Mouse (Mus musculus) liver, embryonic 12.5 days (tissue): ENCODE measurements around the gene Zbtb12. TPM values are rescaled to one million over a fixed set of nuclear protein-coding genes. Genes with fewer than 3 reads are reported as not detected.

Experiments used
- ATAC-seq: fragments of 200-750 bp; cut with Nextera tagmentation; 2 replicates; pipeline ENCODE4 v1.8.0; 2017; ENCODE audit warnings: moderate number of reproducible peaks, mild to moderate bottlenecking, moderate library complexity
- H3K27ac ChIP-seq: fragments of 300-500 bp; sonication (generic); 2 replicates; pipeline ENCODE4 v1.5.1; 2016; ENCODE audit warnings: mild to moderate bottlenecking
- H3K27me3 ChIP-seq: fragments of 300-500 bp; sonication (generic); replicated peaks from 2 replicates; pipeline ENCODE4 v1.6.1; 2016; ENCODE audit warnings: mild to moderate bottlenecking, moderate library complexity
- H3K36me3 ChIP-seq: fragments of 300-500 bp; sonication (generic); 2 replicates; pipeline ENCODE4 v1.6.1; 2016; ENCODE audit warnings: mild to moderate bottlenecking, moderate library complexity
- H3K4me1 ChIP-seq: fragments of 300-500 bp; sonication (generic); 2 replicates; pipeline ENCODE4 v1.6.1; 2016
- H3K4me2 ChIP-seq: fragments of 300-500 bp; sonication (generic); 2 replicates; pipeline ENCODE4 v1.6.1; 2016; ENCODE audit warnings: mild to moderate bottlenecking, moderate library complexity
- H3K4me3 ChIP-seq: fragments of 300-500 bp; sonication (generic); 2 replicates; pipeline ENCODE4 v1.5.1; 2016; ENCODE audit warnings: mild to moderate bottlenecking, moderate library complexity
- H3K9ac ChIP-seq: fragments of 300-500 bp; sonication (generic); 2 replicates; pipeline ENCODE4 v1.6.1; 2016; ENCODE audit warnings: mild to moderate bottlenecking, moderate library complexity
- H3K9me3 ChIP-seq: fragments of 300-500 bp; sonication (generic); replicated peaks from 2 replicates; pipeline ENCODE4 v1.6.1; 2016; ENCODE audit warnings: mild to moderate bottlenecking, moderate library complexity
- WGBS: fragments of 180-500 bp; shearing (Covaris S2); methylation state at CpG from one replicate; pipeline ENCODE4 v1.1.7; 2016; ENCODE audit not compliant: insufficient replicate concordance; 5-methylcytosine and 5-hydroxymethylcytosine counted together
- polyA plus RNA-seq: library from polyadenylated mRNA; unstranded; fragments of >200 nt; fragmentation: Nextera tagmentation; extraction: Ambion mirVana; gene quantifications from 2 replicates; pipeline ENCODE4 v1.2.1, GENCODE M21; 2016

Zbtb12 gene
- polyA plus RNA-seq, 1 experiment from 2014 or later, result 1.8 TPM

DNA sequence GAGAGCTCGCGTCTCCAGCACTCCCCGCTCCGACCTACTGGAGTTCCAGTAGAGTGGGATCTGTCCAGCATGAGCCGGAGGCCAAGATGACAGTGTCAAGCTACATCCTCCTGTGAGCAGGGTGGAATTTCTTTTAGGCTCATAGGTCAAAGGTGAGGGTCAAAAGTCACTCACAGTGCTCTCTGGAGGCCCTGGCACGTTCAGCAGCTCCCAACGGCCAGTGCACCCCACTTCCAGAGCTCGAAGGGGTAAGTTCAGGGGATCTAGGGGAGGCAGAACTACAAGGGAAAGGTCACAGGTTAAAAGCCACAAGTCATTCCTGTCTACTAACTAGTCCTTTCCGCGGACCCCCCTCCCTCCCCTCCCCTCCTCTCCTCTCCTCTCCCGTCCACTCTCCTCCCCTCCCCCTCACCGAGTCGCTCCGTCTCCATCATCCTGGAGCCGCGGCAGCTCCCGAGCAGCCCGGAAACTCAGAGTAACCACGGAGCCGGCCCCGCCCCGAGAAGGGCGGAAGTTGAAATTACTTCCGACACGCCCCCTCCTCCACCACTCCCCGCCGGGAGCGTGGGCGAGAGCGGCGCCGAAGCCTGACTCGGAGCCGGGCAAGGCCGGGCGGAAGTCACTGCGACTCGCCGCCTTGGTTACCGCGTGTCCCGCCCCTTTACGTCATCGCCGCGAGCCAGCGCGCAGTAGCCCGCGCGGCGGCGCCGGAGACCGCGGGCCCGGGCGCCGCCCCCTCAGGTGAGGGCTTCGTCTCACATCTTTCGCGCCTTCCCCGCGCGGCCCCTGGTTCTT lies 29.4 kb upstream of the Zbtb12 start, which contains the start of the genes Skiv2l and Nelfe:
Skiv2l (minus strand) TSS at position 489 of the 795 bp plus-strand sequence.
Nelfe (plus strand) TSS at position 670 of the 795 bp plus-strand sequence.
- H3K4me3 ChIP-seq, result peak within 1 kb of the TSS; percentile 91
- H3K36me3 ChIP-seq, result peaks cover 63% of the 10 kb centered on the region
- H3K4me2 ChIP-seq, result peak within 1 kb of the TSS; percentile 98
- no peaks in the 10 kb centered on the region for H3K27me3 ChIP-seq
- peak within 1 kb of the TSS; percentile 89 for H3K9ac ChIP-seq
- no peaks in the 10 kb centered on the region for H3K9me3 ChIP-seq
- H3K27ac ChIP-seq, result peak within 1 kb of the TSS; percentile 82
- under 1% methylated on average over 65 of the region's 65 CpGs for WGBS
- peaks cover 28% of the 10 kb centered on the region for H3K4me1 ChIP-seq
- ATAC-seq, result peak; percentile 95

DNA sequence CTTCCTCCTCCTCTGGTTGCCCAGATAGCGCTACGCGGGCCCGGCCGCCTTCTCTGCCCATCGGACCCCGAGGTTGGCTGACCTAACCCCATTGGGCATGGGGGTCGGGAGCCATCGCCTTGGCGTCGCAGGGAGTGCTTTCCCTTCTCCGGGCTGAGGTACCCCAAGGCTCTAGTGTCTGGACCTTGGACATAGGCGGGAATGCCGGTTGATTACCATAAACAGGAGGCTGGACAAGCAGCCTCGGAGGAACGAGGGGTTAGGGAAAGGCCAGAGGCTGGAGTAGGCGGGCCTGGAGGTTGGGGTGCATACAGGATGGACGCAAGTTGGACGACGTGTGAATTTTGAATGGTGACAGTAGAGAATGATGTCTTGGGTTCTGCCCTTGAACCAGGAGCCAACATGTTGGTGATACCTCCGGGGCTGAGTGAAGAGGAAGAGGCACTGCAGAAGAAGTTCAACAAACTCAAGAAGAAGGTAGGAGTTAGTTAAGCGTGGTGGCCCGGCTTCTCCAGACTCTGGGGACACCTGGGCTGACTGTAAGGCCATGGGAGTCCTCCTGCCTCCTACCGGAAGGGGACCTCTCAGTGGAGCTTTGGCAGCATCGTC lies 28.7 kb upstream of the Zbtb12 start:
- WGBS, result 2% methylated on average over 25 of the region's 25 CpGs

DNA sequence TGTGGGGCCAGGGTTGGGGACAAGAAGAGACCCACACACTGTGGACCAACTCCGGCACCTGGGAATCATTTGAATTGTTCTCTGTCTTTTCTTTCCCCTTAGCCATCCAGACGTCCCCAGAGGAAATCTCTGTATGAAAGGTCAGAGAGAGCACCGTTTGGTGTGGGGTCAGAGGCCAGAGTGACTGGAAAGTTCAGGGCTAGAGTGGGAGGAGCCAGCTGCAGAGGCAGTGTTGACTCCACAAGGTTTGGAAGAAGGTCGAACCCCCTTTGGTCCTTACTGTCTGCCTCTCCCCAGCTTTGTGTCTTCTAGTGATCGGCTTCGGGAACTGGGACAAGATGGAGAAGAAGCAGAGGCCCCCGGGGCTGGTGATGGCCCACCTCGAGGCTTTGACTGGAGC lies 25.8 kb upstream of the Zbtb12 start:
- peaks cover 60% of the 10 kb centered on the region for H3K36me3 ChIP-seq
- no peak overlapping the region for H3K9ac ChIP-seq
- H3K27me3 ChIP-seq, result no peaks in the 10 kb centered on the region
- ATAC-seq, result no peak
- no peaks in the 10 kb centered on the region for H3K9me3 ChIP-seq
- H3K4me3 ChIP-seq, result no peak overlapping the region
- WGBS, result 68% methylated on average over 8 of the region's 8 CpGs
- H3K4me2 ChIP-seq, result no peak overlapping the region
- H3K27ac ChIP-seq, result peak overlapping the region; percentile 20
- peaks cover 28% of the 10 kb centered on the region for H3K4me1 ChIP-seq

More for the DNA sequence above, 28.7 kb upstream of the Zbtb12 start:
- Histone ChIP-seq H3K36me3 (peaks cover 63% of the 10 kb centered on the region), H3K27me3 (no peaks in the 10 kb centered on the region), H3K4me3 (peak overlapping the region; percentile 91), H3K27ac (peak overlapping the region; percentile 82), H3K4me1 (peaks cover 28% of the 10 kb centered on the region), H3K9ac (peak overlapping the region; percentile 89), H3K9me3 (no peaks in the 10 kb centered on the region), H3K4me2 (peak overlapping the region; percentile 98)
- no peak for ATAC-seq

DNA sequence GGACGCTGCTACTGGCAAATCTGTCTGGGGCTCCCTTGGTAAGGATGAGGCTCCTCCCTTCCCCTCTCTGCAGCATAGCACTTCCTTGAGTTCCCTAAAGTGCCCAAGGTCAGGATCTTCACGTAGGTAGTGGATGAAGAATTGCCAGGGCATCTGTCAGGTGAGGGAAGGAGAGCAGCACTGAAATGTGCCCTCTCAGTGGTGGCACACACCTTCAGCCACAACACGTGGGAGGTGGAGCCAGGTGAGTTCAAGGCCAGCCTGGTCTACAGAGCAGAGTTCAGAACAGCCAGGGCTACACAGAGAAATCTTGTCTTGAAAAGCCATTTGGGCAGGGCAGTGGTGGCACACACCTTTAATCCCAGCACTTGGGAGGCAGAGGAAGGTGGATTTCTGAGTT lies 24.5 kb upstream of the Zbtb12 start:
- H3K9ac ChIP-seq, result no peak overlapping the region
- no peak for ATAC-seq
- WGBS, result 71% methylated on average over 3 of the region's 3 CpGs
- H3K4me3 ChIP-seq, result no peak overlapping the region
- no peak overlapping the region for H3K4me2 ChIP-seq
- H3K36me3 ChIP-seq, result peaks cover 60% of the 10 kb centered on the region
- H3K9me3 ChIP-seq, result no peaks in the 10 kb centered on the region
- H3K27ac ChIP-seq, result no peak overlapping the region
- no peaks in the 10 kb centered on the region for H3K27me3 ChIP-seq
- peaks cover 17% of the 10 kb centered on the region for H3K4me1 ChIP-seq

DNA sequence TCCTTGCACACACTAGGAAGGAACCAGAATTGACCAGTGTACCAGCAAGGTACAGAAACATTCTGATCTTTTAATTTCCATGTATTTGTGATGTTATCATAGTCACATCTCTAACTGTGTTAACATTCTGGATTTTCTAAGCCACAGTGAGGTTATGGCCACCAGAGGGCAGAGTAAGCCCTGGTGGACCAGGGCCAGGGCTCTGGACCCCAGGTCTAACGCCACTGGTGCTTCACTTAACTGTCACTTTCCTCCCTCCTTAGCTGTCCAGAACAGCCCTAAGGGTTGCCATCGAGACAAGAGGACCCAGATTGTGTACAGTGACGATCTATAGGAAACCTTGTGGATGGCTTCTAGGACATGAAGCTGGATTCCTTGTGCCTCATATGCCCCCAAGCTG lies 23.5 kb upstream of the Zbtb12 start:
- H3K9me3 ChIP-seq, result no peaks in the 10 kb centered on the region
- H3K9ac ChIP-seq, result no peak overlapping the region
- no peak overlapping the region for H3K27ac ChIP-seq
- H3K4me3 ChIP-seq, result no peak overlapping the region
- ATAC-seq, result no peak
- 47% methylated on average over 3 of the region's 3 CpGs for WGBS
- H3K36me3 ChIP-seq, result peaks cover 60% of the 10 kb centered on the region
- H3K4me2 ChIP-seq, result no peak overlapping the region
- peaks cover 19% of the 10 kb centered on the region for H3K4me1 ChIP-seq
- no peaks in the 10 kb centered on the region for H3K27me3 ChIP-seq

DNA sequence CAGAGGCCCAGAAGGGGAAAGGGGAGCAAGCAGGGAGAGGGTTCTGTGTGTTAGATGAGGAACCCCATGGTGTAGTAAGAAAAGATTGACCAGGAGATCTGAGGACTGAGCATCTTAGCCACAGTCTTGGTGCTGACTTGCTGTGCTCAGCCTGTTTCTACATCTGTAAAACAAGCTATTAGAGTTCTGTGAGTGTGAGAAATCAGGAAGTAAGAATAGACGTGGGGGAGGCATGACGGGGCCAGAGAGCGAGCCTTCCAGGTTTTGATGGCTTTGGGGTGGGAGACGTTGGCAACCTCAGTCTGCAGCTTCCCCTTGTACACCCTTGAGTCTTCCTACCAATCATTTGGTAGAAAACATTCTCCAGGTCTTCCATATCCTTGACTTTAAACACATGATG lies 20.6 kb upstream of the Zbtb12 start:
- H3K36me3 ChIP-seq, result peaks cover 44% of the 10 kb centered on the region
- no peak overlapping the region for H3K27ac ChIP-seq
- H3K27me3 ChIP-seq, result peaks cover 13% of the 10 kb centered on the region; the same call in 1 of the 2 replicates
- no peak overlapping the region for H3K4me3 ChIP-seq
- ATAC-seq, result no peak
- no peak overlapping the region for H3K9ac ChIP-seq
- no peaks in the 10 kb centered on the region for H3K9me3 ChIP-seq
- no peak overlapping the region for H3K4me2 ChIP-seq
- WGBS, result 33% methylated on average over 4 of the region's 4 CpGs
- H3K4me1 ChIP-seq, result peaks cover 4% of the 10 kb centered on the region; the same call in 1 of the 2 replicates

DNA sequence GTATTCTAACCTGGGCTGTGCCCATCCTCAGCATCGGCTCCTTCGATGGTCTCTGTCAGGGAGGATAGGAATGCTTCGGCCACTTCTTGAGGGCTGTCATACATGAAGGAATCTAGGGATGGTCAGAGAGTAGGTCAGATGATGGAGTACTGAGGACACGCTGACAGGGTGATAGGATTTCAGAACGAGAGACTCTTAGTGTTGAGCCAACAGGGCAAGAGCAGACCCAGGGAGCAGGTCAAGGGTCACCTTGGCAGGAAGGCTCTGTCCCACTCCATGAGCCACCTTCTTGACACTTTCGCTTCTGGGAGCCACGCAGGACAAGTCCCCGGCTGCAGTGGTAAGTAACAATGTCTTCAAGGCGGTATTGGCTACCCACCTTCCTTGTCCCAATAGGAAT lies 18.8 kb upstream of the Zbtb12 start:
- H3K27me3 ChIP-seq, result peaks cover 16% of the 10 kb centered on the region; the same call in 1 of the 2 replicates
- H3K9me3 ChIP-seq, result no peaks in the 10 kb centered on the region
- H3K4me2 ChIP-seq, result peak overlapping the region; percentile 45
- no peak overlapping the region for H3K9ac ChIP-seq
- no peak overlapping the region for H3K27ac ChIP-seq
- 74% methylated on average over 9 of the region's 9 CpGs for WGBS
- no peak for ATAC-seq
- H3K4me1 ChIP-seq, result peaks cover 4% of the 10 kb centered on the region; the same call in 1 of the 2 replicates
- no peak overlapping the region for H3K4me3 ChIP-seq
- H3K36me3 ChIP-seq, result peaks cover 25% of the 10 kb centered on the region

DNA sequence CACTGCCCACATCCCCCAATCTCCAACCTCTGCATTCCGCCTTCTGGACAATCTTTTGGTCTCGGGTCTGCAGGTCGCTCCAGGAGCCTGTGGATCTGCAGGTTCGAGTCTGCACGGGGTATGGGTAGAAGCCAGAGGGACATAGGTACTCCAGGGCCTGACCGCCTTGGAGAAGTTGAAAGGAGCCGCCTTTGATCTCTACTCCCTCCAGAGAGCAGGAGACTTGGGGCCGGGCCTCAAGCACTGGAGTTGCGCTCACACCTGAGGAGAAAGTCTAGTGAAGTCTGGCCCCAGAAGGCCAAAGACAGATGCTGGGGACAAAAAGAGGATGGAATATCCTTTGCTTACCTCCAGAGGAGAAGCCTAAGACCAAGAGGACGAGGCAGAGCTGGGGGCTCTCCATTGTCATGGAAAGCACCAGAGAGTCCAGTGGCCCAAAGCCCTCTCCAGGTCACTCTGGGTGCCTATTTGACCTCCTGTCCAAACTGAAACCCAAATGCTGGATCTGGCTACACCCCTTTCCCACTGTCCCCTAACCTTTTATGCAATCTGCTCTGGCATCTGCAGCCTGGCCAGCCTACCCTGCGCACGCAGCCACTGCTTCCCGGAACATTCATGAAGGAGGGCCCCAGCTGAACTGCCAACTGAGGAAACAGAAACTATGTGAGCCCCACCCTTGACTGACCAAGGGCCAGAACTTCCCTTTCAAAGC lies 17.4 kb upstream of the Zbtb12 start:
- H3K4me2 ChIP-seq, result peak overlapping the region; percentile 45
- no peak overlapping the region; the same call in 1 of the 2 replicates for H3K9ac ChIP-seq
- peak overlapping the region; percentile 34 for H3K4me3 ChIP-seq
- 42% methylated on average over 13 of the region's 13 CpGs for WGBS
- ATAC-seq, result peak; percentile 56
- no peaks in the 10 kb centered on the region for H3K9me3 ChIP-seq
- peaks cover 19% of the 10 kb centered on the region for H3K27me3 ChIP-seq
- peak overlapping the region; percentile 36 for H3K27ac ChIP-seq
- peaks cover 4% of the 10 kb centered on the region; the same call in 1 of the 2 replicates for H3K4me1 ChIP-seq
- peaks cover 12% of the 10 kb centered on the region for H3K36me3 ChIP-seq

DNA sequence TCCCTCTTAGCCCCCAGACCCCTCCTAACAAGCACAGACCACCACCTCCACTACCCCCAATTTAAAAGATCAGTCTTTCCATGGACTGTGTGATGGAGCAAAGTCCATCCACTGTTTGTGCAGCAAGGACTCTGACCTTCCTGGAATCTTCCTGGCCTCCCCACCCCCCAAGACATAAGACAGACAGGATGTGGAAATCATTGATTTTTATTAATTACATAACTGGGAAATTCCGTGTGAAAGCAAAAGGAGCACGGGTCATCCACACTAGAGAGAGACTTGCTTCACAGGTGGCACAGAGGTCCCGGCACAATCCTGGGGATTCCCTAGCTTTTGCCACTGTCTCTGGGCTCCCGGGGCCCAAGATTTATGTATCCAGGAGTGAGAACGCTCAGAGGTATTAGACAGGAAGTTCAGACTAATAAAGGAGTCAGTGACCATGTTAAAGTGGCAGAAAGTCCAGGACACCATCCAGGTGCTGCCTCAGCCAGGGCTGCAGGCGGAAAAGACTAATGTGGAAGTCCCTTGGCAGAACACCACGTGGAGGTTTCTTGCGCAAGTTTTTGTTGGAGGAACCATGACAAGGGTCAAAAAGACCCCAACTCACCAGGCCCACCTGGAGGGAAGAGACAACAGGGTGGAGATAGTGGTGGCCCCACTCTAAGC lies 16.7 kb upstream of the Zbtb12 start, which contains the start of gene Cfb:
Cfb (minus strand) TSS at position 103 of the 666 bp plus-strand sequence.
- ATAC-seq, result peak; percentile 42; the same call in 1 of the 2 replicates
- no peak within 1 kb of the TSS; the same call in 1 of the 2 replicates for H3K9ac ChIP-seq
- 44% methylated on average over 8 of the region's 8 CpGs for WGBS
- H3K9me3 ChIP-seq, result no peaks in the 10 kb centered on the region
- peak within 1 kb of the TSS; percentile 34 for H3K4me3 ChIP-seq
- H3K4me2 ChIP-seq, result peak within 1 kb of the TSS; percentile 45
- peaks cover 19% of the 10 kb centered on the region for H3K27me3 ChIP-seq
- H3K4me1 ChIP-seq, result peaks cover 4% of the 10 kb centered on the region; the same call in 1 of the 2 replicates
- H3K27ac ChIP-seq, result peak within 1 kb of the TSS; percentile 36
- H3K36me3 ChIP-seq, result peaks cover 5% of the 10 kb centered on the region; the same call in 1 of the 2 replicates

DNA sequence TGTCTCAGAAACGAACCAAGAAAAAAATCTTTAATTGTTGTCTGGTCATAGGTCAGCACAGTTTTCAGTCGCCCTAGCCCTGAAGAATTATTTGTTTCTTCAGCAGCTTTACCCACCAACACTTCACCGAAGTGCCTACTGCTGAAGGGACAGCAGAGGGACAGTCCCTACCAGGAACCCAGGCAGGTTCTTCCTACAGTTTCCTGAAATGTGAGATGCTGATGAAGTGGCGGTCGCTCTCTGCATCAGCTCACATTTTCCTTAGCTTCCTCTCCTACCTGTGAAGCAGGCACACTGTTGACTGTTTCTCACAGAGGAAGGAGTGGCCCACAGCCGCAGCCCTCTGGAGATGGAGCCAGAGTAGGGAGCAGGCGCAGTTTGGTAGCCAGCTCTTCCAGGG lies 13.3 kb upstream of the Zbtb12 start:
- H3K4me3 ChIP-seq, result no peak overlapping the region
- no peak overlapping the region for H3K9ac ChIP-seq
- ATAC-seq, result no peak
- H3K36me3 ChIP-seq, result no peaks in the 10 kb centered on the region
- H3K4me2 ChIP-seq, result no peak overlapping the region
- H3K9me3 ChIP-seq, result no peaks in the 10 kb centered on the region
- H3K27ac ChIP-seq, result no peak overlapping the region
- H3K4me1 ChIP-seq, result no peaks in the 10 kb centered on the region; the same call in 1 of the 2 replicates
- H3K27me3 ChIP-seq, result peaks cover 23% of the 10 kb centered on the region
- WGBS, result 48% methylated on average over 7 of the region's 7 CpGs

DNA sequence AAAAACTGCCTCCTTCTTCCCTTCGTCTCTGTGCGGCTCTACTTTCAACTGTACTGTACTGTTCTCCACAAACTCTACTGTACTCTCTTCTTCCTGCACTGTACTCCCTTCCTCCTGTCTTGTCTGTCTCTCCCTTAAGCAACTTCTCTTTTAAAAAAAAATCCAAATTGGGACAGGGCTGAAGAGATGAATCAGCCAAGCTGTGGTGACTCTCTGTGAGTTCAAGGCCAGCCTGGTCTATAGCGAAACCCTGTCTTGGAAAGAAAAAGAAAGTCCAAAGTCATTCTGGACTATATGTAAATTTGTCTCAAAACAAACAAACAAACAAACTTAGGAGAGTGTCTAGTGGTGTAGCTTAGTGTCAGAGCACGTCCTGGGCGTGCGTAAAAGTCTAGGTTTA lies 5.0 kb upstream of the Zbtb12 start:
- Histone ChIP-seq H3K4me3 (no peak overlapping the region), H3K9me3 (no peaks in the 10 kb centered on the region), H3K36me3 (0 out of 2 replicates have a peak, but pooled peaks cover 2% of the 10 kb centered on the region), H3K4me2 (no peak overlapping the region), H3K9ac (no peak overlapping the region), H3K4me1 (0 out of 2 replicates have a peak, but pooled peaks cover under 1% of the 10 kb centered on the region), H3K27ac (no peak overlapping the region), H3K27me3 (peaks cover 23% of the 10 kb centered on the region)
- WGBS, result 76% methylated on average over 6 of the region's 6 CpGs
- ATAC-seq, result no peak
